Mouse (Mus musculus) 416B (cell line): Measurements from ENCODE around the gene Klhdc7a.
"Not testable (repeated sequence)": the region's sequence is repeated elsewhere in the genome, so short reads cannot be mapped to it uniquely, and the experiment has no call there.

ENCODE experiments used
- DNase-seq: peaks from one replicate; pipeline ENCODE4 v3.0.0; 2011; ENCODE audit warnings: low read depth

The Klhdc7a gene

DNA sequence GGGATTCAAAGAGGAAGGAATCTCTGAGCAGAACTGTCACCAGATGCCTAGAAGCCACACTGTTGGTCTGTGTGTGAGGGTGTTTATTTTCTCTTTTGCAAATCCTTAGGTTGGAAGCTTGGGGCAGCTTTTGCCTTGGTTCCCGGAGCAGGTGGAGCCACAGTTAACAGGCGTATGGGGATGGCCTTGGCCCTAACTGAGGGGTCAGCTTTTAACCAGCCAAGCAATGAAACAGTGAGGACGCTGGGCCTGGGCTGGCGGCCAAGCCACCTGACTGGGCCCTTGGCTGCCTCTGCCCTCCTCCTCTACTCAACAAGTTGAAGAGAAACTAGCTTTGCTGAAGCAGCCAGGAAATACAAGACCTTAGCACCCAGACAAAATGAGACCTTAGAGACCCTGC lies at the start of gene Klhdc7a:
Gene Klhdc7a, minus strand, starts transcription at position 105 of the 400 bp plus-strand sequence.
- no peak for DNase-seq

GRCm38 (mm10) chr4:140015916-140016315 lies 48.1 kb upstream of the Klhdc7a start:
- DNase-seq, result no peak

DNA sequence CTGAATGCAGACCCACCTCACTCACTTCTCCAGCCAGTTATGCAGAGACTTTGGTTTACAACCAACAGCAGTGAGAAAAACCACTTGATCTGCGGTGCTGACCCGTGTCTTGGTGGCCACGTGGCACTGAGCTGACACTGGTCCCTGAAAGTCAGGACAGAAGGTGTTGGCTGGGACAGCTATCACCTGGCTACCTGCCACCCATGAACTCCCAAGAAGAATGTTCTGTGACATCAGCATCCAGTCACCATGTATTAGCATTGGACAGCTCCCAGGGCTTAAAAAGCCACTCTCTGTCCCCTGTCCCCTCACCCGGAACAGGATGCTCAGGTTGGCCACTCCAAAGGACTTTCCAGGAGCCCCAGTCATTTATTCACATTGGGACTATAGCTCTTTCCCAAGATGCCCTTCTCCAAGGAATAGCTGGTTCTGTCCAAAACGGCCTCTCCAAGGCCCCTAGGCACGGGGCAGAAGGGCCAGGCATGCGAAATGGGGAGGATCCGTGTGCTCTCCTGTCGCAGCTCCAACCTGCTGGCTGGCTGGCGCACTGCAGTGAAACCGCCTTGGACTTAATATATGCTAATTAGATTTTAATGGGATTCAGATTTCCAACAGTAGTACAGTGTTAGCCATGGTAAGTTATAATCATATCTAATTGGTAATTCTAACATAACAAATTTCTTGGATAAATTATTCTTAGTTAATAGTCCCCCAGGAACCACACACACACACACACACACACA lies 43.1 kb upstream of the Klhdc7a start:
- DNase-seq, result no peak

- no peak for DNase-seq
Measured at GRCm38 (mm10) chr4:140004932-140005331, 37.1 kb upstream of the Klhdc7a start.

GRCm38 (mm10) chr4:140004170-140004569 lies 36.3 kb upstream of the Klhdc7a start:
- no peak for DNase-seq

DNA sequence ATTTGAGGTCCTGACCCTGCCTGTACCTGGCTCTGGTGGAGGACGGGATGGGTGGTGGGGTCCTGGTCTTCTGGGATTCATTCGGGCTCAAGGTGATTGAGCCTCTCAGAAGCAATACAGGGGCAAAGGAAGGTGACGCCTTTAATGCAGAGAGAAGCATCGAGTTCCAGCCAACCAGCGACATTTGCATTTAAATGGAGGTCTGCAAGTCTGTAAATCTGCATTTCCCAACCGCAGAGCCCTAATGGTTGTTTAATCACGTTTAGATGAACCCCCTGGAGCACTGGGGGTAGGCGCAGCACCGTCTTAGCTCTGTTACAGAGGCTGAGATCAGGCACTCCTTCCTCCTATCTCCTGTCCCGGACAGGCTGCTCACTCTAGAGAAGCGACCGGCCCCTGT lies 34.2 kb upstream of the Klhdc7a start:
- no peak for DNase-seq

DNA sequence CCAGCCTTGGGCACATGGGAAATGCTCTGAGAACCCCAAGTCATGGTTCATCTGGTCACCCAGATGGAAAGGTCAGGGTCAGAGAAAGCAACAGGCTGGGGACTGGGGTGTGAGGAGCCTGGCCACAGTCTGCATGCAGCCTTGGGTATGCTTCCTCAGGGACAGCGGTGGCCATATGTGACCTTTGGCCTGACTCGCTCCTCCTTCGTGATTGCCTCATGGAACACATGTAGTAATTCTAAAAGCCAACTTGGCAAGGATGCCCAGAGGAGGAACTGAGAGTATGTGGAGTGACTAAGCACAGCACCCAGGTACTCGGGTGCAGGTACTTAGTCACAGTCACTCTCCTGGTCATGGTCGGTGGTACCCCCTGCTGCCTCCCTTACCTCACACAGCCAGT lies 33.1 kb upstream of the Klhdc7a start:
- no peak for DNase-seq

GRCm38 (mm10) chr4:139999033-139999432 lies 31.2 kb upstream of the Klhdc7a start:
- no peak for DNase-seq

DNA sequence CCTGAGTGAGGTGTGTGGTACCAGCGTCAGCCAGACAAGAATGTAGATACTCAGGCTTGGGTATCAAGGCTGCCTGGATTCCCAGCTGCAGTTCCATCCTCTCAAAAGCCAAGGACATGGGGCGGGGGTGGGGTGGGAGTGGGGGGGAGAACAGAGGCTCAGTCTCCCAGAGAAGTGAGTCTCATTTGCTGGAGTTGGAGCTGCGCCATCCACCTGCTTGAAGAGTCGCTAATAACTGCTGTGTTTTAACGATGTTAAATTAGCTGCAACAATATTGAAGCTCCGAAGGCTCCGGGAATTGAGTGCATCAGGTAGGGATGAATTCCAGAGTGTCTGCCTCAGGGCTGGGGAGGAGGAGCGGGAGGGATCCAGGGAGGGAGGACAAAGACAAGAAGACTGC lies 27.8 kb upstream of the Klhdc7a start:
- no peak for DNase-seq

DNA sequence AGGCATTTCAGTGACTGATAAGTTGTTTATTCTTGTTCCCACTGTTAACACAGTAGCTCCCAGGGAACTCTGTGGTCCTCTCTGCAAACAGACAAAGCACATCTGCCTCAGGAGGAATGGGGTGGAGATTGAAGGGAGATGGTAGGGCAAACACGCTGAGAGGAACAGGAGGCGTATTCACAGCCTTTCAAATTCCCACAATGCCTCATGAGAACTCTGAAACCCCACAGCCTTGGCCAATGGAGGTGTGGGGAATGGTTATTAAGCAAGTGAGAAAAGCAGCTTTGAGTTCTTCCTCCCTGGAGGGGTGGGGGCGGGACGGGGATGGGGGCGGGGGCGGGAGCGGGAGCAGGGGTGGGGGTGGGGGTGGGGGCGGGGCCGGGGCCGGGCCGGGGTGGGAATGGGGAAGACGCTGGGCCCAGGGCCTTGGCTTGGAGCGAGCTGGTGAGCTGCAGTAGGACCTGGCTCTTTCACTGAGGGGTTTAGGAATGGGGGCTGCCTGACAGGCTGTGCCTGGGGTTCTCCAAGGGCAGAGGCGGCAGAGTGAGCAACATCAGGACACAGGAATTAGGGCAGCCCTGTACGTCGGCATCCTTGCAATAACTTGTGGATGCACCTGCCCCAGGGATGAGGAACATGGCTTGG lies 25.4 kb upstream of the Klhdc7a start:
- no peak for DNase-seq

DNA sequence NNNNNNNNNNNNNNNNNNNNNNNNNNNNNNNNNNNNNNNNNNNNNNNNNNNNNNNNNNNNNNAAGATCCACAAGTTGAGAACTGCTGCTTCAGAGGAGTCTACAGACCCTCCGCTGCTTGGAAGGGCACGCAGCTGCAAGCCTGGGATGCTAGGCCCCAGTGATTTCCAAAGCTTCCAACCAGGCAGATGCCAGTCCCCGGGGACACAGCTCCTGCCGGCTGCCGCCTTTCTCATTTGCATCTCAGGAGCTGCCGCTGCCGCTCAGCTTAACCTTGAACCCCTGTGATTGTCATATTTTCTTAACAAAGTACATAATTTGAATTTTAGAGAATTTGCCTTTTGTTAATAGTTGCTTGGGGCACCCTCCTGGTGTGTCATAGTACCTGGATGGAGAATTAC lies 19.1 kb upstream of the Klhdc7a start:
- no peak for DNase-seq

DNA sequence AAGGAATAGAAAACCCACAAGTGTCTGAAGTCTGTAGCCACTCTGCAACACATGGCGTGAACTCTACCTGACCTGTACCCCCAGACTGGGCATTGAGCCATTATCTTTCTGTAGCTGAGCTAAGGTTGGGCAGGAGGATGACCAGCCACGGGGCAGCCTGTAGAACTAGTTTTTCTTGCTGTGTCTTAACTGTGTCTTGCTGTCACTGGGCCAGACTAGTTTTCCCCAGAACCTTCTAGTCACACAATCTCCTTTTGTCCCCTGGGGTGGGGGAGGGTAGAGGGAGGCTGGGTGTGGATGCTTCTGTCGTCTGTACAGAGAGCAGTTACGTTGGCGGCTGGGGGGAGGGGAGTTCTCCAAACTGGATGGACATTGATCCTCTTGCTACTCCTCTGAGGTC lies 10.9 kb upstream of the Klhdc7a start:
- no peak for DNase-seq

DNA sequence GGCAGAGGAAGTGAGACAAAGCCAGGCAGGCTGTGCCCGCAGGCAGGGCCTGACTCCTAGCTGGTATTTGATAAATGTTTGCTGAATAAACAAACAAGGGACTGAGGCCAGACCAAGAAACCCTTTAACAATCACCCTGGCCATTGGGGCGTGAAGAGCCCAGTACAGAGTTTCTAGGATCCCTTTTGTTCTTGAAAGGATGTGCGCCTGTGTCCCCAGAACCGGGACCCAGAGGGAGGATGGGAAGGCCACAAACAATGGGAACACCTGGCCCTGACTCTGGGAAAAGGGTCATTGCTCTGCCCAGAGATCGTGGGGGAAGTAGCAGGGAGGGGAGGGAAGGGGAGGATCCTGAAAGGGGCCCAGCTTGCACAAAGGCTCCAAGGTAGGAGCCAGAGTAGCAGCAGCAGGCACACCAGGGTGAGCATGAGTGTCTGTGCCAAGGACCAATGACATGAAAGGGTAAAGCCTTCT lies 9.5 kb upstream of the Klhdc7a start:
- no peak for DNase-seq

- no peak for DNase-seq
Measured at GRCm38 (mm10) chr4:139974506-139974905, 6.7 kb upstream of the Klhdc7a start.

- no peak for DNase-seq
Measured at GRCm38 (mm10) chr4:139967475-139967891, 343 bp downstream of the Klhdc7a start.

DNA sequence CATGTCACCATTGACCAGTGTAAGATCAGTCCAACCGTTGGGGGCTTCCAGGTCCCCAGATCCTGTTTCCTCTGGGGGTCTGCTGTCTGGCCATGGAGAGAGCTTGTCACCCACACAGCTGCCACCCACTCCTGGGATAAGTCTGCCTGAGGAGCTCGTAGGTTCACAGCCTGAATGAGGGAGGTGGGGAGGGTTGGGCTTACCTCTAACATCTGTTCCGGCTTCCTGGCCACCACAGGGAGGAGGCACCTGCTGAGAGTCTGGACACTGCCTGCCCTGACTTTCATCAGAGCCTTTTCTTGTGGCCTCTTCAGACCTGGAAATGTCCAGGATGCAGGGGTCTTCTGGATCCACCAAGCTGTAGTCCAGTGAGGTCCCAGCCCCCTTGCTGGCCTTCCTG lies 845 bp downstream of the Klhdc7a start:
- no peak for DNase-seq

DNA sequence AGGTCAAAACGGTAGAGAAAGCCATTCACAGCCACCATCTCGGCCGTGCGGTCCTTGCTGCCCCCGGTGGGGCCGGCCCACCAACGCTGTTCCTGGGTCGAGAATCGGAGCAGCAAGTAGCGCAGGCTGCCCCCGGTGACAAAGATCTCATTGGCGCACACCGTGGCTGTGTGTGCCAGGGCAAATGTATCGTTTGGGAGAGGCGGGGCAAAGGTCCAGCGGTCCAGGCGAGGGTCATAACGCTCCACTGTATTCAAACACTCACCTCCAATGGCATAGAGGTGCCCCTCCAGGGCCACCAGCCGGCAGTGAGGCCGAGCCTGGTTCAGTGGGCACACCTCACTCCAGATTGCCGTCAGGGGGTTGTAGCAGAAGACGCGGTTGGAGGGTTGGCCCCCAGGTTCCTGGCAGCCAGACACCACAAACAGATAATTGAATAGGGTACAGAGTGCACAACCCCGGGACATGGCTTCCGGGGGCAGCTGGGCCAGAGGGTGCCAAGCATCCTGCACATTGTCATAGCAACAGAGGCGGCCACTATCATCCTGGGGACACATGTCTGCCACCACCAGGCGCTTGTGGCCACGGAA lies 2.1 kb downstream of the Klhdc7a start:
- no peak for DNase-seq

GRCm38 (mm10) chr4:139964406-139964805 lies 3.4 kb downstream of the Klhdc7a start:
- no peak for DNase-seq

DNA sequence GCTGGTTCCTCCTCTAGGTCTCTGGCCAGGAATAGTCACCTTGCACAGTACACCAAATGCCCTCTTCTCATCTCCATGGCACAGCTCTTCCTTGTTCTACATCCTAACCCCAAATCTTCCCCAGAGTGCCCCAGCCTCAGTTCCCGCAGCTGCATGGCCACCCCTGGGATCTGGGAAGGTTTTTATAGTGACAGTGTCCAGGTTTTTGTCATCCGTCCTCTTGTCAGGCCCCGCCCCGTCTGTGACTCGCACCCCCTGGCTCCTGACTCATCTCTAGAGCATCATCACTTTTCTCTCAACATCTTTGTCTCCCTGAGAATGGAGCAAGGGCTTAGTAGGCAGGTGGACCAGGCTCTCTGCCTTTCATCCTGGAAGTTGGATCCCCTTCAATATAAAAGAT lies 3.9 kb downstream of the Klhdc7a start:
- DNase-seq, result no peak

- no peak for DNase-seq
Measured at GRCm38 (mm10) chr4:139963059-139963458, 4.8 kb downstream of the Klhdc7a start.

DNA sequence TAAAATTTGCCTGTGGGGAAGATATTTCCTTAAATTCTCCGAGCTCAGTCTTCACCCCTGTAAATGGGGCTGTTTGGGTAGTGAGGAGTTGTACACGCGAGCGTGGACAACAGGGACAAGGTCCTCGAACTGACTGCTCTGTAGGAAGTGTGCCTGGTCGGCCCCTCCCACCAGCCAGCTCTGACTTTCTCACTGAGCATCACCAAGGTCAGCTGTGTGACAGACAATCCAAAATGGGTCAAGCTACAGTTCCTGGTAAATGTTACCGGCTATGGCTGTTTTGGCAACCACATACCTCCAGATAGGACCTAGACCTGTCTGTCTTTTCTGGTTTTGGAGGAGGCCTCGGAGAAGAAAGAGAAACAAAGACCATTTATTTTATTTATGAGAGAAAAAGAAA lies 6.0 kb downstream of the Klhdc7a start:
- DNase-seq, result no peak

DNA sequence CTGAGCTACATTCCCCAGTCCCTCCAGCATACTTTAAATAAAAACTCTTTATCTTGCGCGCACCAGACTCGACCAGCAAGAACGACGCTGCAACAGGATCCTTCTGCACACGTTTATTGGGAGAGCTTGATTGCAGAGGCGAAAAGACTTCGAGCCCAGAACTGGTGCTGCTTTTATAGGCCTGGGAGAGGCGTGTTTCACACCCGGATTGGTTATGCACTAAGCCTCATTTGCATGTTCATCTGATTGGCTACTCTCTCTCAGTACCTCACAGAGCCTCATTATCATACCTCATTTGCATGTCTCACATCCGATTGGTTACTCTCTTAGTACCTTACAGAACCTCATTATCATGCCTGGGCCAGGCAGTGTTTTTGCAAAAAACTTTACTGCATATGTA lies 6.5 kb downstream of the Klhdc7a start:
- not testable (repeated sequence) for DNase-seq

GRCm38 (mm10) chr4:139960724-139961315 lies 7.0 kb downstream of the Klhdc7a start:
- no peak for DNase-seq
